Mouse (Mus musculus) CH12.LX (cell line): ENCODE results near the gene Sfxn2. TPM values are rescaled to one million over a fixed set of nuclear protein-coding genes. Genes with fewer than 3 reads are reported as not detected.
A peak's percentile ranks its signal among the peaks of the same experiment; 100 is the strongest.

Experiments used
- DNase-seq: peaks from one replicate; pipeline ENCODE4 v3.0.0-alpha.2; 2013; ENCODE audit errors: extremely low read depth
- H3K27ac ChIP-seq: 2 replicates; pipeline ENCODE4 v1.5.1; 2012; ENCODE audit warnings: low read depth, mild to moderate bottlenecking, control low read depth, moderate library complexity; ENCODE audit not compliant: insufficient read depth
- H3K27me3 ChIP-seq: replicated peaks from 2 replicates; pipeline ENCODE3; 2012; ENCODE audit warnings: inconsistent platforms
- H3K36me3 ChIP-seq, 2 experiments: replicated peaks in 1 of 2; 2 replicates each; pipeline versions ENCODE3 to v1.6.1; 2012; ENCODE audit warnings: inconsistent platforms in 1 of 2, low read length in 1 of 2, mild to moderate bottlenecking in 1 of 2, mixed read lengths in 1 of 2, moderate library complexity in 1 of 2; ENCODE audit not compliant: control insufficient read depth in 1 of 2, insufficient read depth in 1 of 2
- H3K4me1 ChIP-seq, 2 experiments: 2 replicates each; pipeline ENCODE4 v1.6.1; 2012; ENCODE audit warnings: inconsistent platforms in 1 of 2, moderate library complexity in 1 of 2; ENCODE audit not compliant: insufficient read depth in 2 of 2, control insufficient read depth in 1 of 2
- H3K4me2 ChIP-seq: 2 replicates; pipeline ENCODE4 v1.6.1; 2012; ENCODE audit warnings: low read depth, mild to moderate bottlenecking, control low read depth; ENCODE audit not compliant: poor library complexity, insufficient read depth, severe bottlenecking
- H3K4me3 ChIP-seq, 3 experiments: fragments of 150-350 bp in 1 of 3; sonication (generic) in 1 of 3; replicated peaks in 1 of 3; 2 replicates each; pipeline versions ENCODE3 to v1.5.1; 2011 to 2012; ENCODE audit warnings: low read depth in 2 of 3, low read length in 2 of 3, mild to moderate bottlenecking in 2 of 3, moderate library complexity in 2 of 3, control low read depth in 1 of 3, improper control_type of control experiment in 1 of 3, inconsistent platforms in 1 of 3, mixed read lengths in 1 of 3; ENCODE audit not compliant: poor library complexity in 1 of 3
- H3K79me2 ChIP-seq: replicated peaks from 2 replicates; pipeline ENCODE4 v1.6.1; 2012; ENCODE audit warnings: mild to moderate bottlenecking, moderate library complexity; ENCODE audit not compliant: control insufficient read depth, poor library complexity, insufficient read depth, severe bottlenecking; ENCODE audit errors: extremely low read depth
- H3K9ac ChIP-seq: 2 replicates; pipeline ENCODE4 v1.6.1; 2012; ENCODE audit warnings: low read depth, mild to moderate bottlenecking, control low read depth, moderate library complexity; ENCODE audit not compliant: insufficient read depth
- H3K9me3 ChIP-seq: replicated peaks from 2 replicates; pipeline ENCODE3; 2012; ENCODE audit warnings: low read length, inconsistent platforms, mixed read lengths
- BHLHE40 ChIP-seq: IDR thresholded peaks from 2 replicates; pipeline ENCODE4 v1.6.1; 2011; ENCODE audit warnings: mild to moderate bottlenecking, low read depth, low read length, improper control_type of control experiment
- ELF1 ChIP-seq: IDR thresholded peaks from 2 replicates; pipeline ENCODE4 v1.6.1; 2014; ENCODE audit warnings: low read depth, mild to moderate bottlenecking, inconsistent platforms, low read length, improper control_type of control experiment
- EP300 ChIP-seq: IDR thresholded peaks from 2 replicates; pipeline ENCODE4 v1.6.1; 2011; ENCODE audit warnings: low read length, improper control_type of control experiment
- GABPA ChIP-seq: IDR thresholded peaks from 2 replicates; pipeline ENCODE4 v1.6.1; 2012; ENCODE audit warnings: low read depth, low read length, improper control_type of control experiment, inconsistent platforms; ENCODE audit not compliant: insufficient replicate concordance
- HCFC1 ChIP-seq: IDR thresholded peaks from 2 replicates; pipeline ENCODE4 v1.6.1; 2012; ENCODE audit warnings: low read depth, mild to moderate bottlenecking, inconsistent platforms, low read length, improper control_type of control experiment
- JUN ChIP-seq: IDR thresholded peaks from 2 replicates; pipeline ENCODE4 v1.6.1; 2011; ENCODE audit warnings: low read depth, mild to moderate bottlenecking, low read length, improper control_type of control experiment, moderate library complexity; ENCODE audit not compliant: insufficient read depth
- JUND ChIP-seq: conservative IDR thresholded peaks from 2 replicates; pipeline ENCODE4 v1.6.1; 2011; ENCODE audit warnings: low read depth, low read length, improper control_type of control experiment
- MAFK ChIP-seq: IDR thresholded peaks from 2 replicates; pipeline ENCODE4 v1.6.1; 2011; ENCODE audit warnings: low read length, improper control_type of control experiment; ENCODE audit not compliant: insufficient replicate concordance
- MAX ChIP-seq: IDR thresholded peaks from 2 replicates; pipeline ENCODE4 v1.6.1; 2011; ENCODE audit warnings: low read length, improper control_type of control experiment
- MAZ ChIP-seq: IDR thresholded peaks from 2 replicates; pipeline ENCODE4 v1.6.1; 2012; ENCODE audit warnings: low read depth, mild to moderate bottlenecking, inconsistent platforms, low read length, improper control_type of control experiment, moderate library complexity
- MEF2A ChIP-seq: IDR thresholded peaks from 2 replicates; pipeline ENCODE4 v1.6.1; 2014; ENCODE audit warnings: low read depth, mild to moderate bottlenecking, inconsistent platforms, low read length, improper control_type of control experiment, borderline replicate concordance
- MXI1 ChIP-seq: IDR thresholded peaks from 2 replicates; pipeline ENCODE4 v1.6.1; 2011; ENCODE audit warnings: mild to moderate bottlenecking, low read depth, low read length, improper control_type of control experiment
- NELFE ChIP-seq: IDR thresholded peaks from 2 replicates; pipeline ENCODE4 v1.6.1; 2011; ENCODE audit warnings: low read depth, low read length, improper control_type of control experiment
- PAX5 ChIP-seq: IDR thresholded peaks from 2 replicates; pipeline ENCODE4 v1.6.1; 2012; ENCODE audit warnings: low read length, inconsistent platforms, mixed read lengths
- POLR2A ChIP-seq: IDR thresholded peaks from 2 replicates; pipeline ENCODE4 v1.6.1; 2011; ENCODE audit warnings: low read depth, mild to moderate bottlenecking, improper control_type of control experiment, low read length
- POLR2AphosphoS2 ChIP-seq: IDR thresholded peaks from 2 replicates; pipeline ENCODE4 v1.6.1; 2011; ENCODE audit warnings: low read depth, low read length, improper control_type of control experiment
- RAD21 ChIP-seq: IDR thresholded peaks from 2 replicates; pipeline ENCODE4 v1.6.1; 2011; ENCODE audit warnings: low read depth, mild to moderate bottlenecking, low read length, improper control_type of control experiment, moderate library complexity
- RCOR1 ChIP-seq: conservative IDR thresholded peaks from 2 replicates; pipeline ENCODE4 v1.6.1; 2012; ENCODE audit warnings: low read depth, mild to moderate bottlenecking, inconsistent platforms, low read length, improper control_type of control experiment
- SIN3A ChIP-seq: IDR thresholded peaks from 2 replicates; pipeline ENCODE4 v1.6.1; 2012; ENCODE audit warnings: low read length, improper control_type of control experiment, inconsistent platforms
- SMC3 ChIP-seq: IDR thresholded peaks from 2 replicates; pipeline ENCODE4 v1.6.1; 2011; ENCODE audit warnings: low read depth, low read length, improper control_type of control experiment
- TBP ChIP-seq: conservative IDR thresholded peaks from 2 replicates; pipeline ENCODE4 v1.6.1; 2011; ENCODE audit warnings: low read depth, low read length, improper control_type of control experiment
- TCF12 ChIP-seq: IDR thresholded peaks from 2 replicates; pipeline ENCODE4 v1.6.1; 2014; ENCODE audit warnings: low read depth, mild to moderate bottlenecking, inconsistent platforms, low read length, improper control_type of control experiment
- USF1 ChIP-seq: IDR thresholded peaks from 2 replicates; pipeline ENCODE4 v1.6.1; 2014; ENCODE audit warnings: low read depth, mild to moderate bottlenecking, inconsistent platforms, low read length, improper control_type of control experiment
- USF2 ChIP-seq: conservative IDR thresholded peaks from 2 replicates; pipeline ENCODE4 v1.6.1; 2011; ENCODE audit warnings: low read depth, low read length, improper control_type of control experiment
- ZC3H11A ChIP-seq: IDR thresholded peaks from 2 replicates; pipeline ENCODE4 v1.6.1; 2012; ENCODE audit warnings: low read depth, mild to moderate bottlenecking, inconsistent platforms, low read length, improper control_type of control experiment
- ZMIZ1 ChIP-seq: IDR thresholded peaks from 2 replicates; pipeline ENCODE4 v1.6.1; 2012; ENCODE audit warnings: low read depth, mild to moderate bottlenecking, inconsistent platforms, low read length, improper control_type of control experiment
- dilution Hi-C: fragments of 300-500 bp; cut with MboI; formaldehyde crosslinking; loops from 2 replicates; pipeline ENCODE4 v1.14.3; 2020; ENCODE audit warnings: low sequenced_read_pairs; ENCODE audit not compliant: extremely low pct_unique_long_range_greater_than_20kb, extremely low pct_ligation_motif_present
- in situ Hi-C: fragments of 300-500 bp; cut with MboI; formaldehyde crosslinking; loops from 3 replicates; pipeline ENCODE4 v1.14.3; 2019; ENCODE audit warnings: low sequenced_read_pairs, low pct_ligation_motif_present, low pct_unique_long_range_greater_than_20kb, mixed read lengths
- polyA plus RNA-seq: library from polyadenylated mRNA; unstranded; fragments of >175 nt; gene quantifications from 2 replicates; pipeline ENCODE4 v1.2.1, GENCODE M21; 2012; ENCODE audit warnings: low read depth; ENCODE audit not compliant: insufficient read length
- total RNA-seq, 2 experiments: library from RNA; depleted of rRNA; stranded (reverse); fragments of 300-350 nt in 1 of 2; fragments of >200 nt in 1 of 2; gene quantifications; 2 replicates each; pipeline ENCODE4 v1.2.3; 2012 to 2014

Sfxn2 gene
- total and polyA plus RNA-seq, 3 experiments, result 5.9 to 11.1 (median 8.5) TPM

DNA sequence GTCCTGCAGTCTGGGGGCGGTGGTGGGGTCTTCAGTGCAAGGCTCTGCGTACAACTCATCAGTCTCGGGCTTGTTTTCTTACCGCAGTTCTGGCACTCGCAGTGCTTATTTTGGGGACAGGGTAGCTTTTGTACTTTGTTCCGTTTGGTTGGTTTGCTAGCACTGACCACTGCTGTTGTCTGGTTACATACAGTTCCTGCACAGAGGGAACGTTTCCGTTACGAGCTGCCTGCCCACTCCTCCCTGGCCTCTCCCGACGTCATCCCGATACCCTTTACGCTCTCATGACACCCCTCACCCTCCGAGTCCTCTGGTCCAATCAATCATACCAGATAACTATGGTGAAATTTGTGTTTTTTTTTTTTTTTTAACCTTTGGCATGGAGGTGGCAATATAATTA is 28.3 kb downstream of the Sfxn2 start:
- Histone ChIP-seq H3K79me2 (peaks cover 57% of the 10 kb centered on the region), H3K9me3 (no peaks in the 10 kb centered on the region), H3K27ac (no peak overlapping the region), H3K4me1 (peaks cover 14 to 42% of the 10 kb centered on the region in 2 experiments), H3K4me2 (no peak overlapping the region), H3K36me3 (peaks cover 3 to 53% of the 10 kb centered on the region in 2 experiments)
- in situ Hi-C loops, result no loop called here
- no peak for DNase-seq
- no peak for TF ChIP-seq SMC3
- TF ChIP-seq TBP, result no peak
- TF ChIP-seq MXI1, result no peak
- TF ChIP-seq ZMIZ1, result no peak
- TF ChIP-seq POLR2AphosphoS2, result no peak
- no peak for TF ChIP-seq PAX5
- TF ChIP-seq HCFC1, result no peak
- no peak for TF ChIP-seq BHLHE40
- TF ChIP-seq RAD21, result no peak
- no peak for TF ChIP-seq MAX
- TF ChIP-seq MAFK, result no peak
- TF ChIP-seq TCF12, result no peak
- TF ChIP-seq, all 38 proteins: peak for 0
- dilution Hi-C loops, result no loop called here
- H3K27me3 ChIP-seq, result no peaks in the 10 kb centered on the region
- H3K4me3 ChIP-seq, result no peak overlapping the region
- H3K9ac ChIP-seq, result no peak overlapping the region

DNA sequence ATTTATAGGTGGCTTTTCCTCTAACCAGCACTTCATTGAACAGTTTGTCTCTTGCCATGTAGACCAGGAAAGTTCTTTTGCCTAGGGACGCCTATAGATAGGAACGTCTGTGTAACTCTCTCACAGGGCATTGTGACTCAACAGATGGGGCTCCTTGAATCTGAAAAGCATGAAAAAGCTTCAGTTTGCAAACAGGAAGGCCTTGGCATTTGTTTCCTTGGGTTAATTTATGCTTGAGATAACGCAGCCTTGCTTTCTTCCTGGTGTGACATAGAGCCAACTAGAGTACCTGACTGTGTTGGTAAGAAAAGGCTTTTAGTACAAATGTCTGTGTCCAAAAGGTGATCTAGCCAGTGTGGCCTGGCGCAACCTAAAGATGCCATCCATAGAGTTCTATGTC is 29.2 kb downstream of the Sfxn2 start:
- Histone ChIP-seq H3K27ac (no peak overlapping the region), H3K36me3 (peaks cover 3 to 55% of the 10 kb centered on the region in 2 experiments), H3K4me3 (no peak overlapping the region), H3K79me2 (peaks cover 62% of the 10 kb centered on the region), H3K27me3 (no peaks in the 10 kb centered on the region), H3K9me3 (no peaks in the 10 kb centered on the region), H3K4me1 (peaks cover 20 to 51% of the 10 kb centered on the region in 2 experiments), H3K9ac (no peak overlapping the region), H3K4me2 (no peak overlapping the region)
- TF ChIP-seq NELFE, result no peak
- no peak for TF ChIP-seq TBP
- no peak for TF ChIP-seq MXI1
- no peak for TF ChIP-seq MAFK
- TF ChIP-seq GABPA, result no peak
- dilution Hi-C loops, result no loop called here
- DNase-seq, result no peak
- in situ Hi-C loops, result no loop called here

DNA sequence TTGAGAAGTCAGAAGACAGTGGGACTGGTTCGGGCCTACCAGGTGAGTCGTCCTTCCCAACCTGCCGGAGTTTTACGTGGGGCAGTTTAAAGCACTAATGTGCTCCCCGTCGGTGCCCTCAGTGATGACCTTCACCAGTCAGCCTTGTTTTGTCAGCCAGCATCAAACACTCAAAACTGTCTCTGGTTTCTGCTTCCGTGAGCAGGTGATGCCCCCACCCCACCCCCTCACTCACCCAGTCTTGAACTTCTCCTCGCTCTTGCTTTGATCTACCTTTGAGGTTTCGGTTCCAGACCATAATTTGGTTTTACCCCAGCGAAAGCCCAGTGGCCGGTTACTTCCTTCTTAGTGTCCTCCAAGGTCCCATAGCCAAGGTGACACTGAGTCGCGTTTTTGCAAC is 33.6 kb downstream of the Sfxn2 start:
- dilution Hi-C loops (no loop called here), in situ Hi-C loops (no loop called here)
- Histone ChIP-seq H3K9me3 (no peaks in the 10 kb centered on the region), H3K4me3 (peak overlapping the region in 1 of 3 experiments; percentile 3), H3K4me1 (peaks cover 27 to 57% of the 10 kb centered on the region in 2 experiments), H3K79me2 (peaks cover 37% of the 10 kb centered on the region), H3K9ac (no peak overlapping the region), H3K27me3 (no peaks in the 10 kb centered on the region), H3K36me3 (peaks cover 18 to 79% of the 10 kb centered on the region in 2 experiments), H3K4me2 (peak overlapping the region; percentile 60), H3K27ac (peak overlapping the region; percentile 54)
- DNase-seq, result peak; percentile 40
- TF ChIP-seq PAX5, result no peak
- TF ChIP-seq JUND, result no peak
- peak; percentile 39 for TF ChIP-seq HCFC1
- 0 out of 2 replicates have a peak, but pooled peaks have one; percentile 27 for TF ChIP-seq RCOR1
- peak; percentile 49 for TF ChIP-seq EP300
- peak; percentile 46; the same call in 1 of the 2 replicates for TF ChIP-seq TCF12
- TF ChIP-seq MAX, result no peak
- TF ChIP-seq POLR2A, result no peak; the same call in 1 of the 2 replicates
- TF ChIP-seq USF1, result no peak
- TF ChIP-seq JUN, result no peak
- peak; percentile 67 for TF ChIP-seq ELF1
- no peak for TF ChIP-seq POLR2AphosphoS2
- no peak for TF ChIP-seq USF2
- no peak for TF ChIP-seq ZC3H11A
- peak; percentile 53; the same call in 1 of the 2 replicates for TF ChIP-seq MEF2A
- peak; percentile 67 for TF ChIP-seq SIN3A
- no peak for TF ChIP-seq MAFK
- peak; percentile 90 for TF ChIP-seq MAZ
